Mouse (Mus musculus) inflammation-experienced regulatory T-cells, adult 16 weeks (primary cell): ENCODE measurements around the gene Vmn1r184. TPM values are rescaled to one million over a fixed set of nuclear protein-coding genes. Genes with fewer than 3 reads are reported as not detected.

Experiments used
- polyA plus RNA-seq: library from polyadenylated mRNA; unstranded; fragments of 100-300 nt; shearing (Covaris generic); gene quantifications from one replicate; pipeline ENCODE4 v1.2.1, GENCODE M21; 2017

Gene Vmn1r184
- not detected for polyA plus RNA-seq

DNA sequence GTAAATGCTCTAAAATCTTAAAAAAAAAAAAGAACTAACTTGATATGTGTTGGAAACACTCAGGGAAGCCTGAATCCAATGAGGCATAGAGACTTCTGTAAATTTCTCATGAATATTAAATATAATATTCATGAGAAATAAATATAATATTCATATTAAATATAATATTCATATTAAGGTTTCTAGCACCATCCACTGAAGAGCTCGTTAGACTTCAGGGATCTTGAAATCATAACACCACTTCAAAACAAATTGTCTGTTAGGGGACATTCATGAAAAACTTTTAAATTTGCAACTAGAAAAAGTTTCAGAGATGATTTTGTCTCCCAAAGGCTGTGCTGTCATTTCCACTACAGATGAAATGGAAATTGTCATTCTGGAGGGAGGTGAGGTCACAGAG, at the start of gene Vmn1r184:
Gene Vmn1r184, plus strand, starts transcription at position 301 of the 400 bp plus-strand sequence.

DNA sequence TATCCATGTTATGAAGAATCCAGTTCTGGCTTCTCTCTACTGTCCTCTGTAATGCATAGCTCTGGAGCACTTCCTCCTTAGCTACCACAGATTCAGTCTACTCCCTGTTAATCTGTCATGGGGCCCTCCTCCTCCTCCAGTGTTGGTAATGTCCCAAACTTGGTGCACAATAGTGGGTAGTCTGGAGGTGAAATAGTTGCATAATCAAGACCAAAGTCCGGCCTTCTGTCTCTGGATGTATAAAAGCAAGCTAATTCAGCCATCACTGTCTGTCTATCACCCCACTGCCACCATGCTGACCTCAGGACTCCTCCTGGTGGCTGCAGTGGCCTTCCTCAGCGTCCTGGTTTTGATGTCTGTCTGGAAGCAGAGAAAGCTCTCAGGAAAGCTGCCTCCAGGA, 46.8 kb downstream of the Vmn1r184 start, which contains the start of gene Cyp2a4:
Gene Cyp2a4, plus strand, starts transcription at position 244 of the 400 bp plus-strand sequence.

Other genes starting within 250 kb of the Vmn1r184 start
- gene Cyp2b13, start 198.8 kb upstream of the Vmn1r184 start, polyA plus RNA-seq: not detected
- gene Cyp2b9, start 86.9 kb upstream of the Vmn1r184 start, polyA plus RNA-seq: not detected
- not detected for gene Cyp2a4, start 46.8 kb downstream of the Vmn1r184 start, polyA plus RNA-seq
- gene Nlrp9c, start 143.4 kb downstream of the Vmn1r184 start, polyA plus RNA-seq: not detected
- not detected for gene Nlrp4a, start 174.8 kb downstream of the Vmn1r184 start, polyA plus RNA-seq